Mouse (Mus musculus): ENCODE data around the gene Mki67. TPM values are rescaled to one million over a fixed set of nuclear protein-coding genes. Genes with fewer than 3 reads are reported as not detected.

The Mki67 gene
- total and polyA plus RNA-seq, 3 experiments = 88.6 to 401 (median 271) TPM

- no peak overlapping the region for H3K9ac ChIP-seq (ENCODE audit: control insufficient read depth, low read depth, low read length, poor library complexity, severe bottlenecking)
- TF ChIP-seq CHD2 (IDR thresholded peaks at IDR 0.05; ENCODE audit: low read length) = no peak
- TF ChIP-seq USF2 (IDR thresholded peaks at IDR 0.05; ENCODE audit: borderline replicate concordance in 1 of 2, insufficient read depth in 1 of 2, low read depth in 1 of 2, low read length in 2 of 2) = no peak
- no peak for TF ChIP-seq MEF2A (IDR thresholded peaks at IDR 0.05; ENCODE audit: extremely low read depth, insufficient replicate concordance, low read depth, low read length, poor library complexity, severe bottlenecking)
- peak; percentile 69 to 85 (median 79) for TF ChIP-seq CTCF (IDR thresholded peaks at IDR 0.05 in 2 of 3, conservative IDR thresholded peaks at IDR 0.05 in 1 of 3; ENCODE audit: control insufficient read depth in 1 of 3, insufficient read depth in 1 of 3, low read depth in 2 of 3, low read length in 3 of 3, poor library complexity in 1 of 3, severe bottlenecking in 1 of 3)
- TF ChIP-seq POLR2AphosphoS2 (IDR thresholded peaks at IDR 0.05; ENCODE audit: low read length) = 0 out of 2 replicates have a peak, but pooled peaks have one; percentile 9
- TF ChIP-seq SMC3 (IDR thresholded peaks at IDR 0.05; ENCODE audit: low read depth, low read length) = peak; percentile 74
- peak; percentile 76 for TF ChIP-seq RAD21 (IDR thresholded peaks at IDR 0.05; ENCODE audit: low read depth, low read length)
- peak; percentile 74 for TF ChIP-seq ZC3H11A (IDR thresholded peaks at IDR 0.05; ENCODE audit: low read depth, low read length)
- H3K4me3 ChIP-seq (ENCODE audit: control insufficient read depth in 1 of 2, insufficient read depth in 1 of 2, low read depth in 2 of 2, low read length in 2 of 2) = no peak overlapping the region
- H3K27me3 ChIP-seq (ENCODE audit: control insufficient read depth in 1 of 2, insufficient read depth in 2 of 2, low read length in 2 of 2) = no peaks in the 10 kb centered on the region
- no peaks in the 10 kb centered on the region for H3K36me3 ChIP-seq (ENCODE audit: control insufficient read depth in 1 of 2, insufficient read depth in 2 of 2, low read length in 2 of 2)
- H3K4me1 ChIP-seq (ENCODE audit: control insufficient read depth in 1 of 2, insufficient read depth in 2 of 2, low read length in 2 of 2) = no peaks in the 10 kb centered on the region
- peak; percentile 75 for DNase-seq (ENCODE audit: low read depth, low spot score)
- H3K27ac ChIP-seq (ENCODE audit: control insufficient read depth, low read depth, low read length) = no peak overlapping the region
- H3K79me2 ChIP-seq (ENCODE audit: control insufficient read depth, insufficient read depth, low read length, poor library complexity) = no peaks in the 10 kb centered on the region
- no peaks in the 10 kb centered on the region for H3K9me3 ChIP-seq (replicated peaks; ENCODE audit: insufficient read depth, low read length)
These were observed 35.8 kb downstream of the Mki67 start for GRCm38 (mm10) chr7:135680334-135680733.

- H3K4me1 ChIP-seq (ENCODE audit: control insufficient read depth in 1 of 2, insufficient read depth in 2 of 2, low read length in 2 of 2) = no peaks in the 10 kb centered on the region
- no peak for DNase-seq (ENCODE audit: low read depth, low spot score)
- no peak overlapping the region for H3K4me3 ChIP-seq (ENCODE audit: control insufficient read depth in 1 of 2, insufficient read depth in 1 of 2, low read depth in 2 of 2, low read length in 2 of 2)
- H3K36me3 ChIP-seq (ENCODE audit: control insufficient read depth in 1 of 2, insufficient read depth in 2 of 2, low read length in 2 of 2) = no peaks in the 10 kb centered on the region
- H3K9ac ChIP-seq (ENCODE audit: control insufficient read depth, low read depth, low read length, poor library complexity, severe bottlenecking) = no peak overlapping the region
- H3K9me3 ChIP-seq (replicated peaks; ENCODE audit: insufficient read depth, low read length) = no peaks in the 10 kb centered on the region
- no peaks in the 10 kb centered on the region for H3K27me3 ChIP-seq (ENCODE audit: control insufficient read depth in 1 of 2, insufficient read depth in 2 of 2, low read length in 2 of 2)
- TF ChIP-seq MAFK (IDR thresholded peaks at IDR 0.05; ENCODE audit: borderline replicate concordance, low read depth, low read length) (no peak), TBP (IDR thresholded peaks at IDR 0.05; ENCODE audit: low read depth, low read length) (no peak), ZKSCAN1 (IDR thresholded peaks at IDR 0.05; ENCODE audit: low read depth, low read length) (no peak), GABPA (IDR thresholded peaks at IDR 0.05; ENCODE audit: low read depth, low read length) (no peak), MEF2A (IDR thresholded peaks at IDR 0.05; ENCODE audit: extremely low read depth, insufficient replicate concordance, low read depth, low read length, poor library complexity, severe bottlenecking) (no peak), MAZ (IDR thresholded peaks at IDR 0.05; ENCODE audit: low read depth, low read length) (no peak), MAX (IDR thresholded peaks at IDR 0.05; ENCODE audit: low read length) (no peak), HCFC1 (IDR thresholded peaks at IDR 0.05; ENCODE audit: low read depth, low read length) (no peak), MXI1 (IDR thresholded peaks at IDR 0.05; ENCODE audit: low read depth, low read length) (no peak), ETS1 (IDR thresholded peaks at IDR 0.05; ENCODE audit: low read depth, low read length) (no peak), NELFE (IDR thresholded peaks at IDR 0.05; ENCODE audit: low read depth, low read length) (no peak), ELF1 (IDR thresholded peaks at IDR 0.05; ENCODE audit: low read depth, low read length) (no peak), SMC3 (IDR thresholded peaks at IDR 0.05; ENCODE audit: low read depth, low read length) (no peak), USF1 (IDR thresholded peaks at IDR 0.05; ENCODE audit: low read depth, low read length) (no peak), TAL1 (IDR thresholded peaks at IDR 0.05; ENCODE audit: low read length) (no peak), ZNF384 (IDR thresholded peaks at IDR 0.05; ENCODE audit: low read depth, low read length) (no peak)
- H3K27ac ChIP-seq (ENCODE audit: control insufficient read depth, low read depth, low read length) = no peak overlapping the region
- H3K79me2 ChIP-seq (ENCODE audit: control insufficient read depth, insufficient read depth, low read length, poor library complexity) = no peaks in the 10 kb centered on the region
These were observed 39.4 kb downstream of the Mki67 start for GRCm38 (mm10) chr7:135676722-135677121.

Data from MEL (cell line).